ENCODE assay signal across 10 mouse cellular contexts in genomic region chr12:116823341-116823740, GRCm38 (mm10).
"Had no signal": no experiment of that assay in that cellular context is flagged by ENCODE, and none has a peak within 500 bp of the region (broad histone marks: within the 10 kb centered on the region; RNA-seq: fewer than 3 reads in every experiment).

No protein-coding gene starts in this region.

- H3K9me3 ChIP-seq: limb, embryonic 15.5 days; liver, embryonic 12.5 days; midbrain, embryonic 12.5 days had no signal

- H3K27ac ChIP-seq: limb, embryonic 15.5 days; liver, embryonic 12.5 days; midbrain, embryonic 12.5 days; stomach, postnatal 0 days had no signal

- H3K36me3 ChIP-seq: limb, embryonic 15.5 days; liver, embryonic 12.5 days; midbrain, embryonic 12.5 days had no signal

- H3K27me3 ChIP-seq: limb, embryonic 15.5 days; liver, embryonic 12.5 days; midbrain, embryonic 12.5 days had no signal

- H3K4me3 ChIP-seq: limb, embryonic 15.5 days; liver, embryonic 12.5 days; midbrain, embryonic 12.5 days had no signal

- H3K4me2 ChIP-seq: limb, embryonic 15.5 days; liver, embryonic 12.5 days; lung, embryonic 14.5 days; midbrain, embryonic 12.5 days had no signal

- ATAC-seq: liver, embryonic 12.5 days had no signal

- H3K4me1 ChIP-seq: limb, embryonic 15.5 days; liver, embryonic 12.5 days had no signal

- H3K9ac ChIP-seq: limb, embryonic 15.5 days; liver, embryonic 12.5 days; lung, embryonic 14.5 days; midbrain, embryonic 12.5 days had no signal

- DNase-seq: kidney, adult 8-10 months; kidney, postnatal 25 days; lung, embryonic 14.5 days; lung, postnatal 10 days; lung, postnatal 4 days; thymus, postnatal 4 days had no signal
